7 mouse cellular contexts compared by ENCODE assay signal in genomic region chr6:115252099-115252873, GRCm38 (mm10). TPM values are rescaled to one million over a fixed set of nuclear protein-coding genes. Genes with fewer than 3 reads are reported as not detected.
DNase-seq lines count a peak whose midpoint lies in the region; ATAC-seq and TF ChIP-seq lines count a peak whose summit lies in the region.

Timp4 (minus strand) TSS chr6:115252205.

- no peak for DNase-seq in liver, embryonic 11.5 days (ENCODE audit: low spot score)
- no peak for DNase-seq in liver
- no peak for DNase-seq in heart, postnatal 14 days
- no peak for DNase-seq in limb, embryonic 14.5 days (ENCODE audit: low spot score)
- no peak for DNase-seq in lung, postnatal 4 days

- no peak for TF ChIP-seq POLR2A in limb, embryonic 14.5 days (IDR thresholded peaks at IDR 0.05; ENCODE audit: borderline replicate concordance, extremely low read depth, insufficient read depth, insufficient read length)

- H3K4me3 ChIP-seq in liver, embryonic 11.5 days (ENCODE audit: low read depth, low read length), result no peak within 1 kb of the TSS
- no peak within 1 kb of the TSS; the same call in 1 of the 2 replicates for H3K4me3 ChIP-seq in embryonic facial prominence, embryonic 15.5 days (replicated peaks)
- H3K4me3 ChIP-seq in limb, embryonic 14.5 days (replicated peaks; ENCODE audit: low read length), result peak within 1 kb of the TSS; percentile 21

- no peak within 1 kb of the TSS for H3K27ac ChIP-seq in liver, embryonic 11.5 days (ENCODE audit: low read depth, low read length)
- H3K27ac ChIP-seq in embryonic facial prominence, embryonic 15.5 days (replicated peaks), result no peak within 1 kb of the TSS
- H3K27ac ChIP-seq in limb, embryonic 14.5 days (replicated peaks; ENCODE audit: low read depth, low read length), result no peak within 1 kb of the TSS

- ATAC-seq in liver, embryonic 11.5 days (replicated peaks; ENCODE audit: low FRiP score), result no peak
- no peak for ATAC-seq in embryonic facial prominence, embryonic 15.5 days (ENCODE audit: insufficient number of reproducible peaks, low FRiP score, low TSS enrichment, low read depth)
- ATAC-seq in limb, embryonic 14.5 days (ENCODE audit: low FRiP score, low read depth), result no peak
- no peak for ATAC-seq in CD4-positive, CD25-positive, alpha-beta regulatory T cell, adult 4 months

- H3K4me2 ChIP-seq in liver, embryonic 11.5 days, result peak within 1 kb of the TSS; percentile 42
- peak within 1 kb of the TSS; percentile 42 for H3K4me2 ChIP-seq in embryonic facial prominence, embryonic 15.5 days (replicated peaks)
- H3K4me2 ChIP-seq in limb, embryonic 14.5 days (replicated peaks; ENCODE audit: low read depth, low read length, severe bottlenecking), result peak within 1 kb of the TSS; percentile 53

- no peaks in the 10 kb centered on the region; the same call in 1 of the 2 replicates for H3K27me3 ChIP-seq in liver, embryonic 11.5 days (replicated peaks; ENCODE audit: control insufficient read depth, insufficient read depth, low read length)
- H3K27me3 ChIP-seq in embryonic facial prominence, embryonic 15.5 days, result no peaks in the 10 kb centered on the region
- no peaks in the 10 kb centered on the region for H3K27me3 ChIP-seq in limb, embryonic 14.5 days (ENCODE audit: control insufficient read depth, insufficient read depth, low read length)

- H3K36me3 ChIP-seq in liver, embryonic 11.5 days (ENCODE audit: control insufficient read depth, insufficient read depth, low read length), result no peaks in the 10 kb centered on the region
- H3K36me3 ChIP-seq in embryonic facial prominence, embryonic 15.5 days, result no peaks in the 10 kb centered on the region
- no peaks in the 10 kb centered on the region for H3K36me3 ChIP-seq in limb, embryonic 14.5 days (ENCODE audit: control insufficient read depth, insufficient read depth, low read length)

- WGBS in liver, embryonic 11.5 days, result 39% methylated on average over 7 of the region's 10 CpGs
- WGBS in embryonic facial prominence, embryonic 15.5 days, result 36% methylated on average over 7 of the region's 10 CpGs
- 40% methylated on average over 7 of the region's 10 CpGs for WGBS in limb, embryonic 14.5 days

- no peaks in the 10 kb centered on the region for H3K9me3 ChIP-seq in liver, embryonic 11.5 days (ENCODE audit: control insufficient read depth, low read length)
- H3K9me3 ChIP-seq in embryonic facial prominence, embryonic 15.5 days (replicated peaks), result no peaks in the 10 kb centered on the region
- H3K9me3 ChIP-seq in limb, embryonic 14.5 days (ENCODE audit: control insufficient read depth, low read length), result no peaks in the 10 kb centered on the region

- intact Hi-C loops in heart, postnatal 14 days (cut with DNase I), result no loop called here

- H3K9ac ChIP-seq in liver, embryonic 11.5 days (ENCODE audit: low read depth, low read length), result no peak within 1 kb of the TSS
- H3K9ac ChIP-seq in embryonic facial prominence, embryonic 15.5 days, result no peak within 1 kb of the TSS
- peak within 1 kb of the TSS; percentile 25; the same call in 1 of the 2 replicates for H3K9ac ChIP-seq in limb, embryonic 14.5 days (ENCODE audit: low read depth, low read length, severe bottlenecking)

- no peaks in the 10 kb centered on the region for H3K4me1 ChIP-seq in liver, embryonic 11.5 days (replicated peaks; ENCODE audit: control insufficient read depth, insufficient read depth, low read length)
- peaks cover 5% of the 10 kb centered on the region for H3K4me1 ChIP-seq in embryonic facial prominence, embryonic 15.5 days
- H3K4me1 ChIP-seq in limb, embryonic 14.5 days (ENCODE audit: control insufficient read depth, insufficient read depth, low read length), result peaks cover 7% of the 10 kb centered on the region

RNA-seq across cellular contexts. Expression of gene Timp4, which starts in this region (rescaled TPM):
- 0.04 TPM in 1 of 2 replicates, not detected in the other for polyA plus RNA-seq in liver, embryonic 11.5 days (2014; fragmentation: Nextera tagmentation; extraction: Ambion mirVana)
- 0.88 and 1.2 TPM in 2 replicates for polyA plus RNA-seq in embryonic facial prominence, embryonic 15.5 days (2015; fragmentation: Nextera tagmentation; extraction: Ambion mirVana)
- 10 to 100 TPM; 27.9 to 29.4 TPM for total RNA-seq in heart, postnatal 14 days (2021)
- 0.49 and 0.54 TPM in 2 replicates for polyA plus RNA-seq in limb, embryonic 14.5 days (2012; rRNA removed)
- polyA plus RNA-seq in limb, embryonic 14.5 days (2014; fragmentation: Nextera tagmentation; extraction: Ambion mirVana), result 0.28 and 0.48 TPM in 2 replicates
- under 1 TPM in 1 of 2 experiments, not detected in 1; 0.20 TPM for polyA plus RNA-seq in CD4-positive, CD25-positive, alpha-beta regulatory T cell, adult 4 months (2017; shearing (Covaris generic))
